Mouse (Mus musculus): ENCODE measurements around the gene Tfap2e. TPM values are rescaled to one million over a fixed set of nuclear protein-coding genes. Genes with fewer than 3 reads are reported as not detected.

Gene Tfap2e
- polyA plus RNA-seq, 1 experiment from 2014 or later = 1.6 TPM

- H3K27ac ChIP-seq (ENCODE audit: low read depth, low read length) = no peak overlapping the region
- no peak overlapping the region for H3K4me2 ChIP-seq
- ATAC-seq (ENCODE audit: low FRiP score) (no peak), DNase-seq (ENCODE audit: low spot score, missing footprints) (peak; percentile 96)
- no peaks in the 10 kb centered on the region for H3K36me3 ChIP-seq (ENCODE audit: control insufficient read depth, insufficient read depth, low read length)
- H3K9me3 ChIP-seq (ENCODE audit: control insufficient read depth, low read length) = no peaks in the 10 kb centered on the region
- H3K9ac ChIP-seq (ENCODE audit: low read length) = peak overlapping the region; percentile 16; the same call in 1 of the 2 replicates
- H3K4me1 ChIP-seq (ENCODE audit: control insufficient read depth, insufficient read depth, low read length) = peaks cover 9% of the 10 kb centered on the region
- peak overlapping the region; percentile 32 for H3K4me3 ChIP-seq (ENCODE audit: low read depth, low read length)
- peaks cover 95% of the 10 kb centered on the region for H3K27me3 ChIP-seq (ENCODE audit: control insufficient read depth, insufficient read depth, low read length)
- WGBS = 3% methylated on average over 51 of the region's 51 CpGs
Observed at GRCm38 (mm10) chr4:126734700-126735381, 1.2 kb downstream of the Tfap2e start.

- peak; percentile 93 for DNase-seq (ENCODE audit: low spot score, missing footprints)
Observed at GRCm38 (mm10) chr4:126734001-126734603, 1.9 kb downstream of the Tfap2e start.

GRCm38 (mm10) chr4:126732531-126733380 is 3.3 kb downstream of the Tfap2e start:
- Histone ChIP-seq H3K36me3 (ENCODE audit: control insufficient read depth, insufficient read depth, low read length) (no peaks in the 10 kb centered on the region), H3K4me1 (ENCODE audit: control insufficient read depth, insufficient read depth, low read length) (peaks cover 9% of the 10 kb centered on the region), H3K9me3 (ENCODE audit: control insufficient read depth, low read length) (no peaks in the 10 kb centered on the region), H3K27me3 (ENCODE audit: control insufficient read depth, insufficient read depth, low read length) (peaks cover 80% of the 10 kb centered on the region), H3K4me2 (peak overlapping the region; percentile 17), H3K4me3 (ENCODE audit: low read depth, low read length) (peak overlapping the region; percentile 4; the same call in 1 of the 2 replicates), H3K27ac (ENCODE audit: low read depth, low read length) (no peak overlapping the region), H3K9ac (ENCODE audit: low read length) (no peak overlapping the region)
- WGBS = 4% methylated on average over 26 of the region's 26 CpGs
- no peak for ATAC-seq (ENCODE audit: low FRiP score)
- DNase-seq (ENCODE audit: low spot score, missing footprints) = peak; percentile 94

More at GRCm38 (mm10) chr4:126734001-126734603, 1.9 kb downstream of the Tfap2e start:
- 2% methylated on average over 16 of the region's 16 CpGs for WGBS
- H3K27me3 ChIP-seq (ENCODE audit: control insufficient read depth, insufficient read depth, low read length) = peaks cover 93% of the 10 kb centered on the region
- H3K4me1 ChIP-seq (ENCODE audit: control insufficient read depth, insufficient read depth, low read length) = peaks cover 9% of the 10 kb centered on the region
- peak overlapping the region; percentile 32 for H3K4me3 ChIP-seq (ENCODE audit: low read depth, low read length)
- H3K36me3 ChIP-seq (ENCODE audit: control insufficient read depth, insufficient read depth, low read length) = no peaks in the 10 kb centered on the region
- no peak overlapping the region for H3K9ac ChIP-seq (ENCODE audit: low read length)
- no peak for ATAC-seq (ENCODE audit: low FRiP score)
- H3K27ac ChIP-seq (ENCODE audit: low read depth, low read length) = no peak overlapping the region
- H3K4me2 ChIP-seq = no peak overlapping the region; the same call in 1 of the 2 replicates
- no peaks in the 10 kb centered on the region for H3K9me3 ChIP-seq (ENCODE audit: control insufficient read depth, low read length)

GRCm38 (mm10) chr4:126732111-126732510 is 3.9 kb downstream of the Tfap2e start:
- H3K9me3 ChIP-seq (ENCODE audit: control insufficient read depth, low read length) = no peaks in the 10 kb centered on the region

GRCm38 (mm10) chr4:126707439-126707826 is 28.6 kb downstream of the Tfap2e start:
- DNase-seq (ENCODE audit: low spot score, missing footprints) = peak; percentile 87
- H3K4me1 ChIP-seq (ENCODE audit: control insufficient read depth, insufficient read depth, low read length) = peaks cover 16% of the 10 kb centered on the region
- WGBS = 53% methylated on average over 5 of the region's 5 CpGs
- no peaks in the 10 kb centered on the region for H3K9me3 ChIP-seq (ENCODE audit: control insufficient read depth, low read length)
- H3K4me2 ChIP-seq = peak overlapping the region; percentile 7; the same call in 1 of the 2 replicates
- ATAC-seq (ENCODE audit: low FRiP score) = no peak
- 0 out of 2 replicates have a peak overlapping the region, but pooled peaks have one; percentile 12 for H3K27ac ChIP-seq (ENCODE audit: low read depth, low read length)
- H3K36me3 ChIP-seq (ENCODE audit: control insufficient read depth, insufficient read depth, low read length) = peaks cover 17% of the 10 kb centered on the region
- no peak overlapping the region for H3K4me3 ChIP-seq (ENCODE audit: low read depth, low read length)
- no peak overlapping the region for H3K9ac ChIP-seq (ENCODE audit: low read length)
- H3K27me3 ChIP-seq (ENCODE audit: control insufficient read depth, insufficient read depth, low read length) = no peaks in the 10 kb centered on the region

More at GRCm38 (mm10) chr4:126732111-126732510, 3.9 kb downstream of the Tfap2e start:
- Histone ChIP-seq H3K27ac (ENCODE audit: low read depth, low read length) (no peak overlapping the region), H3K36me3 (ENCODE audit: control insufficient read depth, insufficient read depth, low read length) (no peaks in the 10 kb centered on the region), H3K27me3 (ENCODE audit: control insufficient read depth, insufficient read depth, low read length) (peaks cover 73% of the 10 kb centered on the region), H3K4me1 (ENCODE audit: control insufficient read depth, insufficient read depth, low read length) (peaks cover 9% of the 10 kb centered on the region), H3K4me3 (ENCODE audit: low read depth, low read length) (peak overlapping the region; percentile 4; the same call in 1 of the 2 replicates), H3K4me2 (peak overlapping the region; percentile 17; the same call in 1 of the 2 replicates), H3K9ac (ENCODE audit: low read length) (no peak overlapping the region)
- ATAC-seq (ENCODE audit: low FRiP score) (no peak), DNase-seq (ENCODE audit: low spot score, missing footprints) (peak; percentile 91)
- 3% methylated on average over 18 of the region's 18 CpGs for WGBS

GRCm38 (mm10) chr4:126706630-126707438 is 29.2 kb downstream of the Tfap2e start:
- ATAC-seq (ENCODE audit: low FRiP score) = peak; percentile 94
- Histone ChIP-seq H3K4me3 (ENCODE audit: low read depth, low read length) (no peak overlapping the region), H3K27me3 (ENCODE audit: control insufficient read depth, insufficient read depth, low read length) (no peaks in the 10 kb centered on the region), H3K9ac (ENCODE audit: low read length) (no peak overlapping the region), H3K4me1 (ENCODE audit: control insufficient read depth, insufficient read depth, low read length) (peaks cover 16% of the 10 kb centered on the region), H3K9me3 (ENCODE audit: control insufficient read depth, low read length) (no peaks in the 10 kb centered on the region), H3K4me2 (peak overlapping the region; percentile 7; the same call in 1 of the 2 replicates), H3K27ac (ENCODE audit: low read depth, low read length) (peak overlapping the region; percentile 7; the same call in 1 of the 2 replicates), H3K36me3 (ENCODE audit: control insufficient read depth, insufficient read depth, low read length) (peaks cover 19% of the 10 kb centered on the region)
- DNase-seq (ENCODE audit: low spot score, missing footprints) = peak; percentile 92
- WGBS = 32% methylated on average over 12 of the region's 12 CpGs

GRCm38 (mm10) chr4:126696908-126697307 is 39.1 kb downstream of the Tfap2e start:
- Histone ChIP-seq H3K36me3 (ENCODE audit: control insufficient read depth, insufficient read depth, low read length) (peaks cover 3% of the 10 kb centered on the region), H3K27me3 (ENCODE audit: control insufficient read depth, insufficient read depth, low read length) (no peaks in the 10 kb centered on the region), H3K9me3 (ENCODE audit: control insufficient read depth, low read length) (no peaks in the 10 kb centered on the region), H3K9ac (ENCODE audit: low read length) (no peak overlapping the region), H3K4me3 (ENCODE audit: low read depth, low read length) (no peak overlapping the region), H3K4me1 (ENCODE audit: control insufficient read depth, insufficient read depth, low read length) (no peaks in the 10 kb centered on the region), H3K4me2 (no peak overlapping the region), H3K27ac (ENCODE audit: low read depth, low read length) (no peak overlapping the region)
- no peak for DNase-seq (ENCODE audit: low spot score, missing footprints)
- 90% methylated on average over 4 of the region's 4 CpGs for WGBS
- no peak for ATAC-seq (ENCODE audit: low FRiP score)

- 90% methylated on average over 5 of the region's 5 CpGs for WGBS
- H3K4me3 ChIP-seq (ENCODE audit: low read depth, low read length) = no peak overlapping the region
- H3K4me2 ChIP-seq = no peak overlapping the region
- no peaks in the 10 kb centered on the region for H3K9me3 ChIP-seq (ENCODE audit: control insufficient read depth, low read length)
- H3K4me1 ChIP-seq (ENCODE audit: control insufficient read depth, insufficient read depth, low read length) = no peaks in the 10 kb centered on the region
- H3K36me3 ChIP-seq (ENCODE audit: control insufficient read depth, insufficient read depth, low read length) = 0 out of 2 replicates have a peak, but pooled peaks cover under 1% of the 10 kb centered on the region
- H3K27ac ChIP-seq (ENCODE audit: low read depth, low read length) = no peak overlapping the region
- H3K27me3 ChIP-seq (ENCODE audit: control insufficient read depth, insufficient read depth, low read length) = no peaks in the 10 kb centered on the region
- no peak for ATAC-seq (ENCODE audit: low FRiP score)
- H3K9ac ChIP-seq (ENCODE audit: low read length) = no peak overlapping the region
- peak; percentile 6 for DNase-seq (ENCODE audit: low spot score, missing footprints)
Observed at GRCm38 (mm10) chr4:126693021-126693420, 43.0 kb downstream of the Tfap2e start.

Data from midbrain, embryonic 11.5 days (tissue).